Mouse (Mus musculus) midbrain, embryonic 12.5 days (tissue): ENCODE results near the gene Fgf4. TPM values are rescaled to one million over a fixed set of nuclear protein-coding genes. Genes with fewer than 3 reads are reported as not detected.
A peak's percentile ranks its signal among the peaks of the same experiment; 100 is the strongest.

ENCODE experiments used
- ATAC-seq: fragments of 200-750 bp; cut with Nextera tagmentation; 2 replicates; pipeline ENCODE4 v1.8.0; 2017; ENCODE audit warnings: low read depth, moderate TSS enrichment, moderate library complexity; ENCODE audit not compliant: low FRiP score
- H3K27ac ChIP-seq: fragments of 300-500 bp; sonication (generic); replicated peaks from 2 replicates; pipeline ENCODE4 v1.5.1; 2016; ENCODE audit warnings: mild to moderate bottlenecking
- H3K27me3 ChIP-seq: fragments of 300-500 bp; sonication (generic); 2 replicates; pipeline ENCODE4 v1.6.1; 2016; ENCODE audit warnings: mild to moderate bottlenecking
- H3K36me3 ChIP-seq: fragments of 300-500 bp; sonication (generic); 2 replicates; pipeline ENCODE4 v1.6.1; 2016
- H3K4me1 ChIP-seq: fragments of 300-500 bp; sonication (generic); 2 replicates; pipeline ENCODE4 v1.6.1; 2016
- H3K4me2 ChIP-seq: fragments of 300-500 bp; sonication (generic); replicated peaks from 2 replicates; pipeline ENCODE4 v1.6.1; 2016; ENCODE audit warnings: mild to moderate bottlenecking, moderate library complexity
- H3K4me3 ChIP-seq: fragments of 300-500 bp; sonication (generic); 2 replicates; pipeline ENCODE4 v1.5.1; 2016; ENCODE audit warnings: mild to moderate bottlenecking
- H3K9ac ChIP-seq: fragments of 300-500 bp; sonication (generic); replicated peaks from 2 replicates; pipeline ENCODE4 v1.6.1; 2016; ENCODE audit warnings: mild to moderate bottlenecking, moderate library complexity
- H3K9me3 ChIP-seq: fragments of 300-500 bp; sonication (generic); 2 replicates; pipeline ENCODE4 v1.6.1; 2016; ENCODE audit warnings: mild to moderate bottlenecking
- WGBS: fragments of 180-500 bp; shearing (Covaris S2); methylation state at CpG from one replicate; pipeline ENCODE4 v1.1.7; 2016; 5-methylcytosine and 5-hydroxymethylcytosine counted together
- polyA plus RNA-seq: library from polyadenylated mRNA; unstranded; fragments of >200 nt; fragmentation: Nextera tagmentation; extraction: Ambion mirVana; gene quantifications from 2 replicates; pipeline ENCODE4 v1.2.1, GENCODE M21; 2016

Fgf4 gene
- polyA plus RNA-seq, 1 experiment from 2014 or later: not detected

GRCm38 (mm10) chr7:144851321-144851720 lies 4.2 kb downstream of the Fgf4 start:
- 59% methylated on average over 3 of the region's 3 CpGs for WGBS

GRCm38 (mm10) chr7:144854966-144855365 lies 7.8 kb downstream of the Fgf4 start:
- peaks cover 50% of the 10 kb centered on the region for H3K27me3 ChIP-seq
- H3K4me2 ChIP-seq: no peak overlapping the region
- WGBS: 56% methylated on average over 3 of the region's 3 CpGs

More at GRCm38 (mm10) chr7:144851321-144851720, 4.2 kb downstream of the Fgf4 start:
- no peaks in the 10 kb centered on the region for H3K4me1 ChIP-seq
- no peak overlapping the region for H3K27ac ChIP-seq
- H3K4me2 ChIP-seq: no peak overlapping the region
- no peak for ATAC-seq
- no peak overlapping the region for H3K4me3 ChIP-seq
- no peaks in the 10 kb centered on the region for H3K9me3 ChIP-seq
- peaks cover 26% of the 10 kb centered on the region for H3K27me3 ChIP-seq
- H3K9ac ChIP-seq: no peak overlapping the region
- H3K36me3 ChIP-seq: no peaks in the 10 kb centered on the region

GRCm38 (mm10) chr7:144857158-144857557 lies 10.0 kb downstream of the Fgf4 start:
- no peak overlapping the region for H3K4me3 ChIP-seq

More at GRCm38 (mm10) chr7:144854966-144855365, 7.8 kb downstream of the Fgf4 start:
- H3K9me3 ChIP-seq: no peaks in the 10 kb centered on the region
- H3K36me3 ChIP-seq: no peaks in the 10 kb centered on the region
- H3K4me3 ChIP-seq: no peak overlapping the region
- H3K4me1 ChIP-seq: no peaks in the 10 kb centered on the region
- H3K27ac ChIP-seq: no peak overlapping the region
- ATAC-seq: no peak
- no peak overlapping the region for H3K9ac ChIP-seq

GRCm38 (mm10) chr7:144857826-144858342 lies 10.7 kb downstream of the Fgf4 start:
- no peaks in the 10 kb centered on the region for H3K9me3 ChIP-seq
- peaks cover 13% of the 10 kb centered on the region for H3K4me1 ChIP-seq
- H3K27ac ChIP-seq: no peak overlapping the region
- peaks cover 71% of the 10 kb centered on the region for H3K27me3 ChIP-seq
- ATAC-seq: no peak
- no peak overlapping the region for H3K4me2 ChIP-seq
- H3K9ac ChIP-seq: no peak overlapping the region
- no peak overlapping the region for H3K4me3 ChIP-seq
- H3K36me3 ChIP-seq: no peaks in the 10 kb centered on the region
- WGBS: 61% methylated on average over 3 of the region's 3 CpGs

More at GRCm38 (mm10) chr7:144857158-144857557, 10.0 kb downstream of the Fgf4 start:
- Histone ChIP-seq H3K27ac (no peak overlapping the region), H3K9me3 (no peaks in the 10 kb centered on the region), H3K27me3 (peaks cover 63% of the 10 kb centered on the region), H3K4me2 (no peak overlapping the region), H3K4me1 (peaks cover 12% of the 10 kb centered on the region), H3K36me3 (no peaks in the 10 kb centered on the region), H3K9ac (no peak overlapping the region)
- WGBS: 85% methylated on average over 7 of the region's 7 CpGs
- no peak for ATAC-seq

- no peak overlapping the region for H3K27ac ChIP-seq
- no peaks in the 10 kb centered on the region for H3K36me3 ChIP-seq
- H3K27me3 ChIP-seq: peaks cover 76% of the 10 kb centered on the region
- H3K9ac ChIP-seq: no peak overlapping the region
- H3K9me3 ChIP-seq: no peaks in the 10 kb centered on the region
- ATAC-seq: no peak
- peaks cover 13% of the 10 kb centered on the region for H3K4me1 ChIP-seq
- H3K4me2 ChIP-seq: no peak overlapping the region
- H3K4me3 ChIP-seq: no peak overlapping the region
- 83% methylated on average over 1 of the region's 1 CpGs for WGBS
Measured at GRCm38 (mm10) chr7:144858702-144859101, 11.5 kb downstream of the Fgf4 start.

GRCm38 (mm10) chr7:144861056-144861768 lies 14.0 kb downstream of the Fgf4 start:
- no peaks in the 10 kb centered on the region for H3K36me3 ChIP-seq
- no peak overlapping the region for H3K27ac ChIP-seq
- H3K4me1 ChIP-seq: peaks cover 13% of the 10 kb centered on the region
- H3K4me3 ChIP-seq: peak overlapping the region; percentile 32
- 1% methylated on average over 70 of the region's 72 CpGs for whole genome bisulfite sequencing
- peak overlapping the region; percentile 44 for H3K4me2 ChIP-seq
- H3K9me3 ChIP-seq: no peaks in the 10 kb centered on the region
- H3K27me3 ChIP-seq: peaks cover 85% of the 10 kb centered on the region
- ATAC-seq: no peak
- no peak overlapping the region for H3K9ac ChIP-seq

- no peak for ATAC-seq
- Histone ChIP-seq H3K27ac (no peak overlapping the region), H3K9me3 (no peaks in the 10 kb centered on the region), H3K4me1 (peaks cover 13% of the 10 kb centered on the region), H3K4me2 (peak overlapping the region; percentile 44), H3K9ac (no peak overlapping the region), H3K4me3 (peak overlapping the region; percentile 32), H3K36me3 (no peaks in the 10 kb centered on the region), H3K27me3 (peaks cover 90% of the 10 kb centered on the region)
- 1% methylated on average over 28 of the region's 28 CpGs for WGBS
Measured at GRCm38 (mm10) chr7:144861769-144862070, 14.6 kb downstream of the Fgf4 start.

- Histone ChIP-seq H3K4me3 (peak overlapping the region; percentile 32; the same call in 1 of the 2 replicates), H3K36me3 (no peaks in the 10 kb centered on the region), H3K4me2 (peak overlapping the region; percentile 44), H3K27ac (no peak overlapping the region), H3K27me3 (peaks cover 90% of the 10 kb centered on the region), H3K9me3 (no peaks in the 10 kb centered on the region), H3K4me1 (peaks cover 13% of the 10 kb centered on the region), H3K9ac (no peak overlapping the region)
- ATAC-seq: no peak
- 2% methylated on average over 15 of the region's 15 CpGs for WGBS
Measured at GRCm38 (mm10) chr7:144862126-144862525, 15.0 kb downstream of the Fgf4 start.

GRCm38 (mm10) chr7:144862712-144863111 lies 15.5 kb downstream of the Fgf4 start:
- WGBS: 2% methylated on average over 18 of the region's 18 CpGs
- no peak overlapping the region for H3K4me3 ChIP-seq
- no peaks in the 10 kb centered on the region for H3K9me3 ChIP-seq
- peaks cover 93% of the 10 kb centered on the region for H3K27me3 ChIP-seq
- no peak overlapping the region for H3K27ac ChIP-seq
- no peaks in the 10 kb centered on the region for H3K36me3 ChIP-seq
- H3K4me2 ChIP-seq: no peak overlapping the region
- no peak overlapping the region for H3K9ac ChIP-seq
- no peak for ATAC-seq
- H3K4me1 ChIP-seq: peaks cover 13% of the 10 kb centered on the region

GRCm38 (mm10) chr7:144863196-144863595 lies 16.0 kb downstream of the Fgf4 start:
- H3K9me3 ChIP-seq: no peaks in the 10 kb centered on the region
- no peaks in the 10 kb centered on the region for H3K36me3 ChIP-seq
- H3K4me3 ChIP-seq: no peak overlapping the region
- peaks cover 13% of the 10 kb centered on the region for H3K4me1 ChIP-seq
- H3K4me2 ChIP-seq: no peak overlapping the region
- WGBS: under 1% methylated on average over 11 of the region's 11 CpGs
- ATAC-seq: no peak
- H3K9ac ChIP-seq: no peak overlapping the region
- no peak overlapping the region for H3K27ac ChIP-seq
- peaks cover 91% of the 10 kb centered on the region for H3K27me3 ChIP-seq

GRCm38 (mm10) chr7:144864160-144864670 lies 17.0 kb downstream of the Fgf4 start:
- Histone ChIP-seq H3K4me3 (no peak overlapping the region), H3K27me3 (peaks cover 83% of the 10 kb centered on the region), H3K9me3 (no peaks in the 10 kb centered on the region), H3K9ac (no peak overlapping the region), H3K27ac (no peak overlapping the region), H3K4me2 (no peak overlapping the region), H3K36me3 (no peaks in the 10 kb centered on the region), H3K4me1 (peaks cover 13% of the 10 kb centered on the region)
- WGBS: 34% methylated on average over 3 of the region's 3 CpGs
- ATAC-seq: no peak

GRCm38 (mm10) chr7:144867161-144867560 lies 20.0 kb downstream of the Fgf4 start:
- no peaks in the 10 kb centered on the region for H3K9me3 ChIP-seq
- no peak overlapping the region for H3K4me2 ChIP-seq
- ATAC-seq: no peak
- 0 out of 2 replicates have a peak, but pooled peaks cover under 1% of the 10 kb centered on the region for H3K4me1 ChIP-seq
- peaks cover 60% of the 10 kb centered on the region for H3K27me3 ChIP-seq
- H3K4me3 ChIP-seq: no peak overlapping the region
- no peak overlapping the region for H3K9ac ChIP-seq
- H3K27ac ChIP-seq: no peak overlapping the region
- no peaks in the 10 kb centered on the region for H3K36me3 ChIP-seq
- WGBS: 75% methylated on average over 4 of the region's 4 CpGs
